Mouse (Mus musculus) midbrain, postnatal 0 days (tissue): ENCODE data around the gene Gm17581. TPM values are rescaled to one million over a fixed set of nuclear protein-coding genes. Genes with fewer than 3 reads are reported as not detected.

Experiments used
- ATAC-seq: fragments of 200-750 bp; cut with Nextera tagmentation; 2 replicates; pipeline ENCODE4 v1.8.0; 2017; ENCODE audit warnings: moderate number of reproducible peaks, mild to moderate bottlenecking, moderate TSS enrichment, moderate library complexity; ENCODE audit not compliant: low FRiP score
- DNase-seq: peaks from one replicate; pipeline ENCODE4 v3.0.0-alpha.2; 2015; ENCODE audit warnings: low spot score
- H3K27ac ChIP-seq: fragments of 300-500 bp; sonication (generic); 2 replicates; pipeline ENCODE4 v1.5.1; 2014; ENCODE audit warnings: low read depth, mild to moderate bottlenecking, low read length, mixed read lengths
- H3K27me3 ChIP-seq: fragments of 300-500 bp; sonication (generic); 2 replicates; pipeline ENCODE4 v1.6.1; 2014; ENCODE audit warnings: low read length, control low read depth, mixed read lengths; ENCODE audit not compliant: insufficient read depth
- H3K36me3 ChIP-seq: fragments of 300-500 bp; sonication (generic); 2 replicates; pipeline ENCODE4 v1.6.1; 2014; ENCODE audit warnings: low read length, control low read depth, mixed read lengths; ENCODE audit not compliant: insufficient read depth
- H3K4me1 ChIP-seq: fragments of 300-500 bp; sonication (generic); 2 replicates; pipeline ENCODE4 v1.6.1; 2014; ENCODE audit warnings: mild to moderate bottlenecking, control low read depth, antibody characterized with exemption, low read length, mixed read lengths; ENCODE audit not compliant: insufficient read depth
- H3K4me2 ChIP-seq: fragments of 300-500 bp; sonication (generic); 2 replicates; pipeline ENCODE4 v1.6.1; 2014; ENCODE audit warnings: low read depth, mild to moderate bottlenecking, low read length, mixed read lengths; ENCODE audit not compliant: poor library complexity, severe bottlenecking
- H3K4me3 ChIP-seq: fragments of 300-500 bp; sonication (generic); 2 replicates; pipeline ENCODE4 v1.5.1; 2014; ENCODE audit warnings: low read depth, mild to moderate bottlenecking, low read length, moderate library complexity
- H3K9ac ChIP-seq: fragments of 300-500 bp; sonication (generic); replicated peaks from 2 replicates; pipeline ENCODE4 v1.6.1; 2014; ENCODE audit warnings: mild to moderate bottlenecking, low read length, moderate library complexity, mixed read lengths; ENCODE audit not compliant: poor library complexity, severe bottlenecking
- H3K9me3 ChIP-seq: fragments of 300-500 bp; sonication (generic); 2 replicates; pipeline ENCODE4 v1.6.1; 2016; ENCODE audit warnings: low read length, control low read depth
- CTCF ChIP-seq: IDR thresholded peaks from 2 replicates; pipeline ENCODE4 v1.5.1; 2016; ENCODE audit warnings: antibody characterized with exemption, mild to moderate bottlenecking
- WGBS: fragments of 180-500 bp; shearing (Covaris S2); extraction: QIAGEN DNeasy Blood & Tissue Kit; methylation state at CpG from one replicate; pipeline ENCODE4 v1.1.7; 2014; 5-methylcytosine and 5-hydroxymethylcytosine counted together
- polyA plus RNA-seq: library from polyadenylated mRNA; unstranded; fragments of >200 nt; fragmentation: Nextera tagmentation; extraction: Ambion mirVana; gene quantifications from 2 replicates; pipeline ENCODE4 v1.2.1, GENCODE M21; 2015
- total RNA-seq: library from RNA; depleted of rRNA; stranded (reverse); fragments of >200 nt; gene quantifications from 2 replicates; pipeline ENCODE4 v1.2.3, GENCODE M21; 2014

The Gm17581 gene
- total and polyA plus RNA-seq, 2 experiments from 2014 or later, result not detected

DNA sequence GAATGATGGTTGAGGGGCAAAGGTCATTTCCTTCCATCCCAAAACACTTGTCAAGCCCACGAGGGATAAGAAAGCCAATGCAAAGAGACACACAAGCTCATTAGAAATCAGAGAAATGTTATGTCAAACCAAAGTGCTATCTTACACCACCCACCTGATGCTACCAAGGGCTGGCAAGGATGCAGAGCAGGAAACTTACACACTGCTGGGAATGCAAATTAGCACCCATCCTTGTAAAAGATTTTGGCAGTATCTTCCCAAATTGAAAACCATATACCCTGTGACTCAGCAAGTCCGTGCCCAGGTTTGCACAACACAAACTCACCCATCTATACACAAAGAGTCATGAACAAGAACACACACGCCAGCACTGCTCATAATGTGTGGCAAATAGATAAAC, 9.8 kb upstream of the Gm17581 start:
- DNase-seq (no peak), ATAC-seq (no peak)
- no peak overlapping the region for H3K9ac ChIP-seq
- no peak overlapping the region for H3K4me3 ChIP-seq
- H3K4me2 ChIP-seq, result no peak overlapping the region
- 68% methylated on average over 3 of the region's 3 CpGs for WGBS
- H3K36me3 ChIP-seq, result no peaks in the 10 kb centered on the region
- H3K27me3 ChIP-seq, result no peaks in the 10 kb centered on the region
- no peak for TF ChIP-seq CTCF
- H3K27ac ChIP-seq, result no peak overlapping the region
- no peaks in the 10 kb centered on the region for H3K9me3 ChIP-seq
- H3K4me1 ChIP-seq, result no peaks in the 10 kb centered on the region

GRCm38 (mm10) chr2:155743351-155743750, 7.7 kb upstream of the Gm17581 start:
- Histone ChIP-seq H3K36me3 (no peaks in the 10 kb centered on the region), H3K4me1 (no peaks in the 10 kb centered on the region), H3K9me3 (no peaks in the 10 kb centered on the region), H3K4me2 (no peak overlapping the region), H3K4me3 (no peak overlapping the region), H3K27me3 (no peaks in the 10 kb centered on the region), H3K27ac (no peak overlapping the region), H3K9ac (no peak overlapping the region)
- no peak for TF ChIP-seq CTCF
- WGBS, result 91% methylated on average over 9 of the region's 9 CpGs
- ATAC-seq (no peak), DNase-seq (no peak)

DNA sequence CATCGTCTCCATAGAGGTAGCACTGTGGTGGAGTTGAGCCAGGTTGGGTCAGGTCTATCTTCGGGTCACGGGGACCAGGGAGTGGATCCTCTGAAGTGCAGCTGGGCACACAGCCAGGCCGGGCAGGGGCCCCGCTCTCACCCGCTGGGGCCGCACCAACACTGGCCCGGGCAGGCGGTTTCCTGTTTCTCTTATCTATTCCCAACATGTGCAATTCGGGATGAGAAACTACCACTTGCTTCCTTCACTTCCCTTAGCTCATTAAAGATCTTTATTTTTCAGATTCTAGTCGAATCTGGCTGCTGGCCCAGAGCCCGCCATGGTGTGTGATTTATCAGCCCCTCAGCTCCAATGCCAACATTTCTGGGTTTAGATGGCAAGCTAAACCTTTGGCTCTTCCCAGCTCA, 7.3 kb upstream of the Gm17581 start:
- no peaks in the 10 kb centered on the region for H3K9me3 ChIP-seq
- H3K4me3 ChIP-seq, result no peak overlapping the region
- WGBS, result 80% methylated on average over 12 of the region's 12 CpGs
- ATAC-seq (no peak), DNase-seq (no peak)
- no peak overlapping the region for H3K4me2 ChIP-seq
- no peaks in the 10 kb centered on the region for H3K36me3 ChIP-seq
- H3K4me1 ChIP-seq, result no peaks in the 10 kb centered on the region
- H3K27ac ChIP-seq, result no peak overlapping the region
- no peak overlapping the region for H3K9ac ChIP-seq
- TF ChIP-seq CTCF, result no peak
- H3K27me3 ChIP-seq, result no peaks in the 10 kb centered on the region

- Histone ChIP-seq H3K9ac (no peak overlapping the region), H3K4me2 (no peak overlapping the region), H3K27me3 (no peaks in the 10 kb centered on the region), H3K9me3 (no peaks in the 10 kb centered on the region), H3K4me1 (no peaks in the 10 kb centered on the region), H3K27ac (no peak overlapping the region), H3K36me3 (no peaks in the 10 kb centered on the region), H3K4me3 (no peak overlapping the region)
- ATAC-seq (no peak), DNase-seq (no peak)
- TF ChIP-seq CTCF, result no peak
- 84% methylated on average over 11 of the region's 11 CpGs for WGBS
Observed at GRCm38 (mm10) chr2:155742211-155742610, 6.5 kb upstream of the Gm17581 start.

GRCm38 (mm10) chr2:155737803-155738202, 2.1 kb upstream of the Gm17581 start:
- ATAC-seq, result no peak

GRCm38 (mm10) chr2:155736936-155737335, 1.3 kb upstream of the Gm17581 start:
- Histone ChIP-seq H3K27ac (no peak overlapping the region), H3K4me1 (no peaks in the 10 kb centered on the region), H3K4me2 (no peak overlapping the region), H3K27me3 (no peaks in the 10 kb centered on the region), H3K9ac (no peak overlapping the region), H3K9me3 (no peaks in the 10 kb centered on the region), H3K36me3 (no peaks in the 10 kb centered on the region), H3K4me3 (no peak overlapping the region)
- 77% methylated on average over 6 of the region's 6 CpGs for WGBS
- no peak for DNase-seq
- TF ChIP-seq CTCF, result no peak
- ATAC-seq, result no peak

More at GRCm38 (mm10) chr2:155737803-155738202, 2.1 kb upstream of the Gm17581 start:
- no peak overlapping the region for H3K4me2 ChIP-seq
- no peaks in the 10 kb centered on the region for H3K27me3 ChIP-seq
- H3K4me1 ChIP-seq, result no peaks in the 10 kb centered on the region
- TF ChIP-seq CTCF, result no peak
- no peak overlapping the region for H3K4me3 ChIP-seq
- no peak for DNase-seq
- no peaks in the 10 kb centered on the region for H3K9me3 ChIP-seq
- H3K27ac ChIP-seq, result no peak overlapping the region
- H3K9ac ChIP-seq, result no peak overlapping the region
- no peaks in the 10 kb centered on the region for H3K36me3 ChIP-seq
- 69% methylated on average over 9 of the region's 9 CpGs for WGBS
